Comparison of ENCODE assay signal across 8 mouse cellular contexts in genomic region chr4:155561661-155562442, GRCm38 (mm10). TPM values are rescaled to one million over a fixed set of nuclear protein-coding genes. Genes with fewer than 3 reads are reported as not detected.
DNase-seq lines count a peak whose midpoint lies in the region; ATAC-seq and TF ChIP-seq lines count a peak whose summit lies in the region.

TSS of gene Nadk (plus strand) at chr4:155562378.

- TF ChIP-seq POLR2A in kidney, adult 2 months (IDR thresholded peaks at IDR 0.05; ENCODE audit: low read depth, low read length), result no peak

- 0 out of 2 replicates have a peak, but pooled peaks cover 1% of the 10 kb centered on the region for H3K36me3 ChIP-seq in kidney, adult 2 months (ENCODE audit: control insufficient read depth, insufficient read depth, low read length)
- H3K36me3 ChIP-seq in embryonic facial prominence, embryonic 15.5 days, result peaks cover 42% of the 10 kb centered on the region
- H3K36me3 ChIP-seq in heart, embryonic 13.5 days, result peaks cover 44% of the 10 kb centered on the region

- TF ChIP-seq CTCF in kidney, adult 2 months (conservative IDR thresholded peaks at IDR 0.05; ENCODE audit: insufficient read depth, insufficient read length, low read depth, low read length), result no peak

- peaks cover 47% of the 10 kb centered on the region for H3K4me1 ChIP-seq in kidney, adult 2 months (ENCODE audit: control insufficient read depth, insufficient read depth, low read length)
- H3K4me1 ChIP-seq in embryonic facial prominence, embryonic 15.5 days, result peaks cover 44% of the 10 kb centered on the region
- peaks cover 64% of the 10 kb centered on the region for H3K4me1 ChIP-seq in heart, embryonic 13.5 days

- H3K4me3 ChIP-seq in kidney, adult 2 months (ENCODE audit: insufficient read depth, low read depth, low read length), result peak within 1 kb of the TSS; percentile 39
- peak within 1 kb of the TSS; percentile 97 for H3K4me3 ChIP-seq in embryonic facial prominence, embryonic 15.5 days (replicated peaks)
- peak within 1 kb of the TSS; percentile 78 for H3K4me3 ChIP-seq in heart, embryonic 13.5 days

- H3K9ac ChIP-seq in embryonic facial prominence, embryonic 15.5 days, result no peak within 1 kb of the TSS
- peak within 1 kb of the TSS; percentile 73 for H3K9ac ChIP-seq in heart, embryonic 13.5 days

- H3K9me3 ChIP-seq in embryonic facial prominence, embryonic 15.5 days (replicated peaks), result no peaks in the 10 kb centered on the region
- no peaks in the 10 kb centered on the region for H3K9me3 ChIP-seq in heart, embryonic 13.5 days

- intact Hi-C loops in left cerebral cortex, postnatal 25 days (cut with DNase I), result loop anchor here (5.0 kb wide), 1 partner anchor 70 kb away; the partner anchor contains the start of gene Gnb1

- WGBS in kidney, adult 2 months, result 64% methylated on average over 7 of the region's 7 CpGs
- 55% methylated on average over 7 of the region's 7 CpGs for WGBS in embryonic facial prominence, embryonic 15.5 days
- 66% methylated on average over 7 of the region's 7 CpGs for WGBS in heart, embryonic 13.5 days

- ATAC-seq in embryonic facial prominence, embryonic 15.5 days (ENCODE audit: insufficient number of reproducible peaks, low FRiP score, low TSS enrichment, low read depth), result no peak
- ATAC-seq in heart, embryonic 13.5 days (ENCODE audit: extremely low read depth, insufficient number of reproducible peaks, low FRiP score, low TSS enrichment), result no peak

- H3K27me3 ChIP-seq in kidney, adult 2 months (replicated peaks; ENCODE audit: control insufficient read depth, insufficient read depth, low read length), result no peaks in the 10 kb centered on the region
- H3K27me3 ChIP-seq in embryonic facial prominence, embryonic 15.5 days, result no peaks in the 10 kb centered on the region
- H3K27me3 ChIP-seq in heart, embryonic 13.5 days (replicated peaks), result no peaks in the 10 kb centered on the region

- peak within 1 kb of the TSS; percentile 81 for H3K4me2 ChIP-seq in embryonic facial prominence, embryonic 15.5 days (replicated peaks)
- peak within 1 kb of the TSS; percentile 83 for H3K4me2 ChIP-seq in heart, embryonic 13.5 days

- DNase-seq in kidney, adult 2 months, result peak; percentile 25
- no peak for DNase-seq in kidney, postnatal 25 days
- DNase-seq in Muller cell, postnatal 12 days (ENCODE audit: inconsistent ontology term), result peak; percentile 15
- no peak for DNase-seq in left cerebral cortex, postnatal 25 days (ENCODE audit: low spot score in 2 of 2)
- DNase-seq in mesoderm, embryonic 11.5 days (ENCODE audit: low read depth, low spot score), result peak; percentile 43
- no peak for DNase-seq in thymus, postnatal 25 days

- H3K27ac ChIP-seq in kidney, adult 2 months (ENCODE audit: insufficient read depth, low read depth, low read length), result peak within 1 kb of the TSS; percentile 83
- H3K27ac ChIP-seq in embryonic facial prominence, embryonic 15.5 days (replicated peaks), result peak within 1 kb of the TSS; percentile 88
- peak within 1 kb of the TSS; percentile 93 for H3K27ac ChIP-seq in heart, embryonic 13.5 days (replicated peaks)

RNA-seq across cellular contexts. Expression of gene Nadk, which starts in this region (rescaled TPM):
- 141 and 153 TPM in 2 replicates for polyA plus RNA-seq in kidney, adult 2 months (2012; rRNA removed)
- 83.0 and 88.5 TPM in 2 replicates for polyA plus RNA-seq in embryonic facial prominence, embryonic 15.5 days (2015; fragmentation: Nextera tagmentation; extraction: Ambion mirVana)
- polyA plus RNA-seq in heart, embryonic 13.5 days (2015; fragmentation: Nextera tagmentation; extraction: Ambion mirVana), result 45.0 and 49.3 TPM in 2 replicates
- 10 to 100 TPM; 58.8 to 61.7 TPM for total RNA-seq in left cerebral cortex, postnatal 25 days (2021)

Comparison
In these comparisons a context has a peak if more than half of its experiments do, and no peak if none do; other contexts are left out.
1. DNase-seq: peak in kidney, adult 2 months (single experiment), Muller cell, postnatal 12 days (single experiment) and mesoderm, embryonic 11.5 days (single experiment); none in kidney, postnatal 25 days (0 of 2), left cerebral cortex, postnatal 25 days (0 of 2) and thymus, postnatal 25 days (single experiment).
2. H3K4me3 ChIP-seq: peak in every context shown above with its lines; median percentile 97 in embryonic facial prominence, embryonic 15.5 days; 78 in heart, embryonic 13.5 days; 39 in kidney, adult 2 months.
3. Peak in every context shown above with its lines, with median percentiles within 50 percentile points of each other: H3K27ac ChIP-seq.